Mouse (Mus musculus): Measurements from ENCODE around the gene Tert.

DNA sequence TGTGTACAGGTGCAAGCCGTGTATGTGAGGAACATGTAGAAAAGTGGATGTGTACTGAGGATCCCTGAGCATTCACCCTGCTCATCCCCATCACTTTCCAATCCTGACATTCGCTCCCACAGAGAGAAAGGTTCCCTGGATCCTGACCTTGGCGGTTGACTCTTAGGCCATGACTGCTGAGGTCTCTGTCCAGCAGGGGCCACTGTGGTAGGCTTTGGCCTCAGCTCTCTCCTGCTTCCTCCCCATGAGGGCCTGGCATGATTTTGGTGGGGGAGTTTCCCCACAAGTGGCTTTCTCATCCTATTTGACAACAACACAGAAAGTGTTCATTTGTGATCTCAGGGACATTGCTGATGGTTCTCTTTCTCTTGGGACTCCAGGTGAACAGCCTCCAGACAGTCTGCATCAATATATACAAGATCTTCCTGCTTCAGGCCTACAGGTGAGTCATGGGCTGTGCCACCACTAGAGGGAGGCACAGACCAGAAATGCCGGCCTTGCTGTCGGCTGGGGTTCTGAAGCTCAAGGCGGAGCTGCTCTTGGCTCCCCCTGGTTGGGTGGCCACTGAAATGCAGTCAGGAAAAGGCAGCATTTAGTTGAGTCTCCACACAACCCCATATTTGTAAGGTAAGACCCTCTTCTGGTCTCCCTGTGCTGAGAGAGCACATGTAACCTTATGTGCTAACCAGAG lies 19.8 kb downstream of the Tert start:
- TF ChIP-seq POLR2A (IDR thresholded peaks at IDR 0.05; ENCODE audit: low read depth, low read length) (no peak), CTCF (conservative IDR thresholded peaks at IDR 0.05 in 1 of 2, IDR thresholded peaks at IDR 0.05 in 1 of 2; ENCODE audit: low read depth in 2 of 2, low read length in 2 of 2) (peak; percentile 48 to 94; a peak in 3 of 4 replicates)
